Comparison of ENCODE assay signal across 9 mouse cellular contexts in genomic region chr19:47356188-47356857, GRCm38 (mm10).
DNase-seq lines count a peak whose midpoint lies in the region; ATAC-seq and TF ChIP-seq lines count a peak whose summit lies in the region.
"Had no signal": no experiment of that assay in that cellular context is flagged by ENCODE, and none has a peak within 500 bp of the region (broad histone marks: within the 10 kb centered on the region; RNA-seq: fewer than 3 reads in every experiment).

No protein-coding gene starts in this region.

- no peak overlapping the region for H3K4me3 ChIP-seq in E14TG2a.4 (replicated peaks; ENCODE audit: low read length)
- no peak overlapping the region for H3K4me3 ChIP-seq in heart, postnatal 0 days (ENCODE audit: low read depth, low read length)
- H3K4me3 ChIP-seq in liver, embryonic 15.5 days (replicated peaks): no peak overlapping the region
- H3K4me3 ChIP-seq in neural tube, embryonic 11.5 days (ENCODE audit: low read depth, low read length): no peak overlapping the region
- H3K4me3 ChIP-seq: heart, embryonic 13.5 days had no signal

- TF ChIP-seq EP300 in heart, postnatal 0 days (IDR thresholded peaks at IDR 0.05; ENCODE audit: low read depth): no peak

- peak; percentile 85 for DNase-seq in brain, adult 2 months (ENCODE audit: low read depth, low spot score)
- peak; percentile 53 for DNase-seq in fibroblast of lung, adult 2 months (ENCODE audit: low read depth)
- DNase-seq in heart, postnatal 0 days (ENCODE audit: low spot score): peak; percentile 65
- DNase-seq in kidney, postnatal 36 days: peak; percentile 74 to 92
- peak; percentile 77 for DNase-seq in neural tube, embryonic 11.5 days (ENCODE audit: low spot score)
- DNase-seq in testis, postnatal 10 days (ENCODE audit: low spot score): peak; percentile 90

- H3K27ac ChIP-seq in heart, postnatal 0 days (ENCODE audit: low read depth): no peak overlapping the region
- H3K27ac ChIP-seq in liver, embryonic 15.5 days (replicated peaks): no peak overlapping the region
- no peak overlapping the region for H3K27ac ChIP-seq in neural tube, embryonic 11.5 days (ENCODE audit: low read depth, low read length)
- H3K27ac ChIP-seq: heart, embryonic 13.5 days had no signal

- no peaks in the 10 kb centered on the region for H3K27me3 ChIP-seq in E14TG2a.4 (ENCODE audit: insufficient read depth, low read length)
- no peaks in the 10 kb centered on the region for H3K27me3 ChIP-seq in heart, postnatal 0 days (ENCODE audit: control insufficient read depth, insufficient read depth, low read length)
- no peaks in the 10 kb centered on the region for H3K27me3 ChIP-seq in liver, embryonic 15.5 days
- no peaks in the 10 kb centered on the region for H3K27me3 ChIP-seq in neural tube, embryonic 11.5 days (ENCODE audit: control insufficient read depth, insufficient read depth, low read length)
- H3K27me3 ChIP-seq: heart, embryonic 13.5 days had no signal

- peak; percentile 65; the same call in 1 of the 2 replicates for ATAC-seq in heart, postnatal 0 days (ENCODE audit: insufficient read depth, low read depth)
- ATAC-seq in liver, embryonic 15.5 days (ENCODE audit: insufficient read depth): 0 out of 2 replicates have a peak, but pooled peaks have one; percentile 49
- 0 out of 2 replicates have a peak, but pooled peaks have one; percentile 49 for ATAC-seq in neural tube, embryonic 11.5 days (ENCODE audit: insufficient read depth, low FRiP score, low TSS enrichment)

- TF ChIP-seq CTCF in E14TG2a.4 (conservative IDR thresholded peaks at IDR 0.05; ENCODE audit: low read length): peak; percentile 59; the same call in 1 of the 2 replicates
- peak; percentile 83 for TF ChIP-seq CTCF in heart, postnatal 0 days (IDR thresholded peaks at IDR 0.05; ENCODE audit: low read depth)

- 22% methylated on average over 5 of the region's 6 CpGs for WGBS in heart, postnatal 0 days
- 16% methylated on average over 5 of the region's 6 CpGs for WGBS in liver, embryonic 15.5 days (ENCODE audit: insufficient replicate concordance)
- 10% methylated on average over 4 of the region's 6 CpGs for WGBS in neural tube, embryonic 11.5 days

- peaks cover 47% of the 10 kb centered on the region for H3K4me1 ChIP-seq in E14TG2a.4 (replicated peaks; ENCODE audit: low read depth, low read length)
- H3K4me1 ChIP-seq in heart, postnatal 0 days (ENCODE audit: control insufficient read depth, insufficient read depth): no peaks in the 10 kb centered on the region
- H3K4me1 ChIP-seq in liver, embryonic 15.5 days (replicated peaks): peaks cover 14% of the 10 kb centered on the region
- 0 out of 2 replicates have a peak, but pooled peaks cover 6% of the 10 kb centered on the region for H3K4me1 ChIP-seq in neural tube, embryonic 11.5 days (ENCODE audit: control insufficient read depth, insufficient read depth, low read length)

- no peak overlapping the region for H3K9ac ChIP-seq in heart, postnatal 0 days (replicated peaks; ENCODE audit: low read depth, low read length)
- H3K9ac ChIP-seq in liver, embryonic 15.5 days: no peak overlapping the region
- no peak overlapping the region for H3K9ac ChIP-seq in neural tube, embryonic 11.5 days (ENCODE audit: low read length)
- H3K9ac ChIP-seq: heart, embryonic 13.5 days had no signal

- peaks cover 4% of the 10 kb centered on the region for H3K9me3 ChIP-seq in E14TG2a.4 (ENCODE audit: low read length)
- no peaks in the 10 kb centered on the region for H3K9me3 ChIP-seq in heart, postnatal 0 days (replicated peaks; ENCODE audit: control insufficient read depth, low read length)
- no peaks in the 10 kb centered on the region for H3K9me3 ChIP-seq in liver, embryonic 15.5 days (replicated peaks)
- H3K9me3 ChIP-seq in neural tube, embryonic 11.5 days (ENCODE audit: control insufficient read depth, low read length): no peaks in the 10 kb centered on the region

- no peak overlapping the region for H3K4me2 ChIP-seq in heart, postnatal 0 days (ENCODE audit: low read depth, low read length)
- H3K4me2 ChIP-seq in liver, embryonic 15.5 days: no peak overlapping the region
- no peak overlapping the region for H3K4me2 ChIP-seq in neural tube, embryonic 11.5 days (ENCODE audit: low read depth)
- H3K4me2 ChIP-seq: heart, embryonic 13.5 days had no signal

- 0 out of 2 replicates have a peak, but pooled peaks cover 6% of the 10 kb centered on the region for H3K36me3 ChIP-seq in E14TG2a.4 (ENCODE audit: insufficient read depth, low read length)
- 0 out of 2 replicates have a peak, but pooled peaks cover under 1% of the 10 kb centered on the region for H3K36me3 ChIP-seq in heart, postnatal 0 days (replicated peaks; ENCODE audit: control insufficient read depth, insufficient read depth, low read length)
- no peaks in the 10 kb centered on the region; the same call in 1 of the 2 replicates for H3K36me3 ChIP-seq in liver, embryonic 15.5 days (replicated peaks)
- no peaks in the 10 kb centered on the region for H3K36me3 ChIP-seq in neural tube, embryonic 11.5 days (ENCODE audit: control insufficient read depth, insufficient read depth, low read length)
